ENCODE assay signal across 8 mouse cellular contexts in genomic region chr5:149229619-149230339, GRCm38 (mm10). TPM values are rescaled to one million over a fixed set of nuclear protein-coding genes. Genes with fewer than 3 reads are reported as not detected.
DNase-seq lines count a peak whose midpoint lies in the region; ATAC-seq and TF ChIP-seq lines count a peak whose summit lies in the region.

No protein-coding gene starts in this region.

- no peaks in the 10 kb centered on the region for H3K36me3 ChIP-seq in heart, embryonic 11.5 days (ENCODE audit: control insufficient read depth, insufficient read depth, low read length)
- H3K36me3 ChIP-seq in ES-E14 (ENCODE audit: control insufficient read depth, insufficient read depth, low read length, poor library complexity, severe bottlenecking) (no peaks in the 10 kb centered on the region), macrophage (ENCODE audit: inconsistent target) (no peaks in the 10 kb centered on the region)
- H3K36me3 ChIP-seq in heart, embryonic 16.5 days (ENCODE audit: control insufficient read depth, insufficient read depth): no peaks in the 10 kb centered on the region

- H3K9ac ChIP-seq in heart, embryonic 11.5 days (ENCODE audit: low read depth, low read length): peak overlapping the region; percentile 79
- peak overlapping the region; percentile 71 for H3K9ac ChIP-seq in ES-E14 (ENCODE audit: insufficient read depth, low read depth, low read length, poor library complexity, severe bottlenecking)
- peak overlapping the region; percentile 80 for H3K9ac ChIP-seq in heart, embryonic 16.5 days (ENCODE audit: low read length)

- peak overlapping the region; percentile 67 for H3K4me2 ChIP-seq in heart, embryonic 11.5 days
- peak overlapping the region; percentile 67 for H3K4me2 ChIP-seq in heart, embryonic 16.5 days (ENCODE audit: low read depth, low read length)

- no peaks in the 10 kb centered on the region for H3K79me2 ChIP-seq in macrophage (ENCODE audit: inconsistent target)

- no peak for DNase-seq in heart, adult 9 months (ENCODE audit: low spot score in 2 of 2)
- DNase-seq in ES-E14 (ENCODE audit: low read depth, low spot score): no peak
- DNase-seq in urinary bladder, adult 18-20 months (ENCODE audit: low spot score in 2 of 2): no peak
- no peak for DNase-seq in layer of hippocampus, adult 9-10 months (ENCODE audit: low spot score)
- no peak for DNase-seq in urinary bladder, postnatal 10 days (ENCODE audit: low spot score)

- in situ Hi-C loops in ES-E14 (cut with MboI; ENCODE audit: low sequenced_read_pairs in 2 of 2, unreplicated experiment in 2 of 2): no loop called here

- WGBS in heart, embryonic 11.5 days (ENCODE audit: insufficient replicate concordance): 68% methylated on average over 18 of the region's 18 CpGs
- WGBS in heart, embryonic 16.5 days: 74% methylated on average over 18 of the region's 18 CpGs
- WGBS in macrophage (ENCODE audit: missing documents): 89% methylated on average over 15 of the region's 18 CpGs

- peak overlapping the region; percentile 54 for H3K4me3 ChIP-seq in heart, embryonic 11.5 days (ENCODE audit: low read depth, low read length)
- H3K4me3 ChIP-seq in ES-E14 (ENCODE audit: insufficient read depth in 1 of 2, low read depth in 1 of 2, low read length in 2 of 2, poor library complexity in 1 of 2, severe bottlenecking in 1 of 2): peak overlapping the region; percentile 70 to 77
- peak overlapping the region; percentile 69 for H3K4me3 ChIP-seq in heart, embryonic 16.5 days (ENCODE audit: low read length)
- H3K4me3 ChIP-seq in macrophage (ENCODE audit: inconsistent target): peak overlapping the region; percentile 50

- peak overlapping the region; percentile 92 for H3K27ac ChIP-seq in heart, embryonic 11.5 days (ENCODE audit: low read depth, low read length)
- peak overlapping the region; percentile 83 for H3K27ac ChIP-seq in ES-E14 (ENCODE audit: insufficient read depth, low read depth, low read length, poor library complexity, severe bottlenecking)
- peak overlapping the region; percentile 98 for H3K27ac ChIP-seq in heart, embryonic 16.5 days (ENCODE audit: low read length)
- peak overlapping the region; percentile 79 for H3K27ac ChIP-seq in macrophage

- 0 out of 2 replicates have a peak, but pooled peaks cover 2% of the 10 kb centered on the region for H3K4me1 ChIP-seq in heart, embryonic 11.5 days (ENCODE audit: control insufficient read depth, insufficient read depth, low read length)
- peaks cover 0 to 4% of the 10 kb centered on the region in 2 experiments; a peak in 1 of 4 replicates for H3K4me1 ChIP-seq in ES-E14 (ENCODE audit: control insufficient read depth in 2 of 2, insufficient read depth in 2 of 2, low read length in 2 of 2, poor library complexity in 1 of 2)
- peaks cover 2% of the 10 kb centered on the region; the same call in 1 of the 2 replicates for H3K4me1 ChIP-seq in heart, embryonic 16.5 days (ENCODE audit: control insufficient read depth, insufficient read depth, low read length)

- ATAC-seq in heart, embryonic 11.5 days (replicated peaks; ENCODE audit: insufficient number of reproducible peaks, low FRiP score, low TSS enrichment): peak; percentile 3; the same call in 1 of the 2 replicates
- ATAC-seq in heart, embryonic 16.5 days (replicated peaks; ENCODE audit: extremely low read depth, insufficient read depth, low FRiP score): no peak

- H3K27me3 ChIP-seq in heart, embryonic 11.5 days (ENCODE audit: control insufficient read depth, insufficient read depth, low read length): no peaks in the 10 kb centered on the region
- no peaks in the 10 kb centered on the region for H3K27me3 ChIP-seq in heart, embryonic 16.5 days (ENCODE audit: control insufficient read depth, insufficient read depth, low read length)

- H3K9me3 ChIP-seq in heart, embryonic 11.5 days (replicated peaks; ENCODE audit: control insufficient read depth, low read length): no peaks in the 10 kb centered on the region
- H3K9me3 ChIP-seq in ES-E14 (ENCODE audit: control insufficient read depth, insufficient read depth, low read depth, low read length): no peaks in the 10 kb centered on the region
- no peaks in the 10 kb centered on the region; the same call in 1 of the 2 replicates for H3K9me3 ChIP-seq in heart, embryonic 16.5 days (replicated peaks; ENCODE audit: control insufficient read depth, low read length)

TF ChIP-seq in ES-E14, 5 proteins besides CTCF, POLR2A, EP300 and RAD21:
- TF ChIP-seq ZC3H11A (IDR thresholded peaks at IDR 0.05; ENCODE audit: borderline replicate concordance, low read depth, low read length) (no peak), CHD2 (IDR thresholded peaks at IDR 0.05; ENCODE audit: low read depth, low read length) (no peak), ZNF384 (IDR thresholded peaks at IDR 0.05; ENCODE audit: low read depth, low read length) (no peak), MAFK (IDR thresholded peaks at IDR 0.05; ENCODE audit: insufficient read depth, low read depth, low read length) (no peak), HCFC1 (IDR thresholded peaks at IDR 0.05; ENCODE audit: borderline replicate concordance, insufficient read depth, low read length) (no peak)

RNA-seq across cellular contexts. Expression of gene Alox5ap, which starts 34.8 kb away (rescaled TPM):
- polyA plus RNA-seq in heart, embryonic 11.5 days (2014; fragmentation: Nextera tagmentation; extraction: Ambion mirVana): 5.2 and 6.4 TPM in 2 replicates
- 20.7 and 23.0 TPM in 2 replicates for total RNA-seq in ES-E14 (2012; rRNA removed)
- 9.0 and 11.9 TPM in 2 replicates for polyA plus RNA-seq in heart, embryonic 16.5 days (2015; fragmentation: Nextera tagmentation; extraction: Ambion mirVana)
- total RNA-seq in macrophage (2018; cell fraction: chromatin; rRNA removed): 10 to 100 TPM in 16 of 26 experiments, 1 to 10 TPM in 10; 4.4 to 52.1 (median 15.2) TPM
- 100 to 1,000 TPM; 333 to 529 (median 422) TPM for total RNA-seq in macrophage (2018; cell fraction: cytosol; rRNA removed)
- 100 to 1,000 TPM in 22 of 26 experiments, 10 to 100 TPM in 4; 44.0 to 323 (median 142) TPM for total RNA-seq in macrophage (2018; cell fraction: nucleus; rRNA removed)
- polyA plus RNA-seq in macrophage (2018): 206 to 517 TPM (median 414 TPM) in 3 replicates

RNA-seq across cellular contexts. Expression of gene Hmgb1, which starts 45.5 kb away (rescaled TPM):
- 871 and 1,031 TPM in 2 replicates for polyA plus RNA-seq in heart, embryonic 11.5 days (2014; fragmentation: Nextera tagmentation; extraction: Ambion mirVana)
- total RNA-seq in ES-E14 (2012; rRNA removed): 287 and 350 TPM in 2 replicates
- polyA plus RNA-seq in heart, embryonic 16.5 days (2015; fragmentation: Nextera tagmentation; extraction: Ambion mirVana): 624 and 757 TPM in 2 replicates
- 100 to 1,000 TPM in 5 of 26 experiments, 10 to 100 TPM in 21; 13.6 to 133 (median 39.9) TPM for total RNA-seq in macrophage (2018; cell fraction: chromatin; rRNA removed)
- 100 to 1,000 TPM; 121 to 231 (median 151) TPM for total RNA-seq in macrophage (2018; cell fraction: cytosol; rRNA removed)
- total RNA-seq in macrophage (2018; cell fraction: nucleus; rRNA removed): 100 to 1,000 TPM in 8 of 26 experiments, 10 to 100 TPM in 18; 30.3 to 192 (median 57.9) TPM
- polyA plus RNA-seq in macrophage (2018): 165 to 414 TPM (median 209 TPM) in 3 replicates

RNA-seq across cellular contexts. Expression of gene Uspl1, which starts 45.6 kb away (rescaled TPM):
- polyA plus RNA-seq in heart, embryonic 11.5 days (2014; fragmentation: Nextera tagmentation; extraction: Ambion mirVana): 40.3 and 42.8 TPM in 2 replicates
- 108 and 116 TPM in 2 replicates for total RNA-seq in ES-E14 (2012; rRNA removed)
- polyA plus RNA-seq in heart, embryonic 16.5 days (2015; fragmentation: Nextera tagmentation; extraction: Ambion mirVana): 28.0 and 29.2 TPM in 2 replicates
- 100 to 1,000 TPM in 8 of 26 experiments, 10 to 100 TPM in 18; 23.4 to 127 (median 81.0) TPM for total RNA-seq in macrophage (2018; cell fraction: chromatin; rRNA removed)
- total RNA-seq in macrophage (2018; cell fraction: cytosol; rRNA removed): 10 to 100 TPM in 21 of 26 experiments, 1 to 10 TPM in 5; 6.3 to 20.5 (median 13.7) TPM
- total RNA-seq in macrophage (2018; cell fraction: nucleus; rRNA removed): 10 to 100 TPM; 15.1 to 86.5 (median 45.1) TPM
- 9.2 to 15.6 TPM (median 10.6 TPM) in 3 replicates for polyA plus RNA-seq in macrophage (2018)

Comparison
In these comparisons a context has a peak if more than half of its experiments do, and no peak if none do; other contexts are left out.
1. RNA of gene Alox5ap, which starts 34.8 kb away (polyA plus RNA-seq): 206 to 517 TPM in macrophage; 9.0 to 11.9 TPM in heart, embryonic 16.5 days and 5.2 to 6.4 TPM in heart, embryonic 11.5 days; every median in the first group is over 10 times any median in the second.
2. Peak in every context shown above with its lines, with median percentiles within 50 percentile points of each other: H3K27ac ChIP-seq, H3K4me3 ChIP-seq and H3K9ac ChIP-seq.